Mouse (Mus musculus) embryo, embryonic 11 days (tissue): ENCODE data around the gene Mn1.
A peak's percentile ranks its signal among the peaks of the same experiment; 100 is the strongest.

Experiments
- DNase-seq: peaks from one replicate; pipeline ENCODE4 v3.0.0-alpha.2; 2015

The Mn1 gene

GRCm38 (mm10) chr5:111434342-111434842 lies 17.2 kb downstream of the Mn1 start:
- DNase-seq: peak; percentile 27

- no peak for DNase-seq
Measured at GRCm38 (mm10) chr5:111436260-111436659, 19.1 kb downstream of the Mn1 start.

- no peak for DNase-seq
Measured at GRCm38 (mm10) chr5:111437205-111437604, 20.0 kb downstream of the Mn1 start.

- no peak for DNase-seq
Measured at GRCm38 (mm10) chr5:111438336-111438735, 21.2 kb downstream of the Mn1 start.

- DNase-seq: no peak
Measured at GRCm38 (mm10) chr5:111438821-111439220, 21.7 kb downstream of the Mn1 start.

GRCm38 (mm10) chr5:111440264-111440663 lies 23.1 kb downstream of the Mn1 start:
- no peak for DNase-seq

GRCm38 (mm10) chr5:111442151-111442871 lies 25.1 kb downstream of the Mn1 start:
- no peak for DNase-seq

- no peak for DNase-seq
Measured at GRCm38 (mm10) chr5:111443636-111444035, 26.5 kb downstream of the Mn1 start.

GRCm38 (mm10) chr5:111444361-111444760 lies 27.2 kb downstream of the Mn1 start:
- no peak for DNase-seq

GRCm38 (mm10) chr5:111446652-111447051 lies 29.5 kb downstream of the Mn1 start:
- peak; percentile 58 for DNase-seq

- DNase-seq: no peak
Measured at GRCm38 (mm10) chr5:111449700-111450099, 32.5 kb downstream of the Mn1 start.

- DNase-seq: no peak
Measured at GRCm38 (mm10) chr5:111454240-111454639, 37.1 kb downstream of the Mn1 start.

- no peak for DNase-seq
Measured at GRCm38 (mm10) chr5:111454876-111455275, 37.7 kb downstream of the Mn1 start.

- DNase-seq: no peak
Measured at GRCm38 (mm10) chr5:111458675-111459074, 41.5 kb downstream of the Mn1 start.

- peak; percentile 67 for DNase-seq
Measured at GRCm38 (mm10) chr5:111465811-111466299, 48.7 kb downstream of the Mn1 start.

- DNase-seq: no peak
Measured at GRCm38 (mm10) chr5:111466429-111466828, 49.3 kb downstream of the Mn1 start.

GRCm38 (mm10) chr5:111467699-111468098 lies 50.5 kb downstream of the Mn1 start:
- no peak for DNase-seq

GRCm38 (mm10) chr5:111469195-111469882 lies 52.2 kb downstream of the Mn1 start:
- DNase-seq: no peak

- no peak for DNase-seq
Measured at GRCm38 (mm10) chr5:111470875-111471274, 53.7 kb downstream of the Mn1 start.

- DNase-seq: no peak
Measured at GRCm38 (mm10) chr5:111473425-111473824, 56.3 kb downstream of the Mn1 start.

GRCm38 (mm10) chr5:111475721-111476120 lies 58.6 kb downstream of the Mn1 start:
- DNase-seq: no peak

- no peak for DNase-seq
Measured at GRCm38 (mm10) chr5:111476141-111476540, 59.0 kb downstream of the Mn1 start.

GRCm38 (mm10) chr5:111485907-111486306 lies 68.7 kb downstream of the Mn1 start:
- DNase-seq: no peak

- DNase-seq: peak; percentile 54
Measured at GRCm38 (mm10) chr5:111489022-111489616, 72.0 kb downstream of the Mn1 start.
